ENCODE assay signal across 24 mouse cellular contexts in genomic region chr2:43790049-43790693, GRCm38 (mm10). TPM values are rescaled to one million over a fixed set of nuclear protein-coding genes. Genes with fewer than 3 reads are reported as not detected.
DNase-seq lines count a peak whose midpoint lies in the region; ATAC-seq lines count a peak whose summit lies in the region.
"Had no signal": no experiment of that assay in that cellular context is flagged by ENCODE, and none has a peak within 500 bp of the region (broad histone marks: within the 10 kb centered on the region; RNA-seq: fewer than 3 reads in every experiment).

No protein-coding gene starts in this region.

- H3K27me3 ChIP-seq in kidney, embryonic 16.5 days (ENCODE audit: insufficient read depth, low read length), result 0 out of 2 replicates have a peak, but pooled peaks cover 3% of the 10 kb centered on the region
- no peaks in the 10 kb centered on the region for H3K27me3 ChIP-seq in lung, embryonic 16.5 days (ENCODE audit: control insufficient read depth, insufficient read depth, low read depth, low read length)
- no peaks in the 10 kb centered on the region for H3K27me3 ChIP-seq in hindbrain, embryonic 16.5 days (replicated peaks; ENCODE audit: control insufficient read depth, insufficient read depth, low read length)
- H3K27me3 ChIP-seq in neural tube, embryonic 15.5 days (replicated peaks), result 0 out of 2 replicates have a peak, but pooled peaks cover 3% of the 10 kb centered on the region
- H3K27me3 ChIP-seq: embryonic facial prominence, embryonic 15.5 days; hindbrain, embryonic 13.5 days; liver, embryonic 15.5 days; megakaryocyte, embryonic 14.5 days; midbrain, embryonic 13.5 days had no signal

- H3K4me3 ChIP-seq in kidney, embryonic 16.5 days (ENCODE audit: low read length), result no peak overlapping the region
- H3K4me3 ChIP-seq in lung, embryonic 16.5 days (ENCODE audit: low read length), result no peak overlapping the region
- H3K4me3 ChIP-seq in hindbrain, embryonic 16.5 days (ENCODE audit: low read length), result no peak overlapping the region
- no peak overlapping the region for H3K4me3 ChIP-seq in neural tube, embryonic 15.5 days (replicated peaks)
- H3K4me3 ChIP-seq: embryonic facial prominence, embryonic 15.5 days; forebrain, embryonic 15.5 days; hindbrain, embryonic 13.5 days; limb, embryonic 10.5 days; liver, embryonic 15.5 days; megakaryocyte, embryonic 14.5 days; midbrain, embryonic 13.5 days had no signal

- H3K4me1 ChIP-seq in kidney, embryonic 16.5 days (ENCODE audit: insufficient read depth, low read length), result peaks cover 12% of the 10 kb centered on the region; the same call in 1 of the 2 replicates
- H3K4me1 ChIP-seq in lung, embryonic 16.5 days (replicated peaks; ENCODE audit: control insufficient read depth, insufficient read depth, low read length), result peaks cover 14% of the 10 kb centered on the region
- peaks cover 3% of the 10 kb centered on the region; the same call in 1 of the 2 replicates for H3K4me1 ChIP-seq in hindbrain, embryonic 16.5 days (ENCODE audit: control insufficient read depth, insufficient read depth, low read depth, low read length)
- peaks cover 20% of the 10 kb centered on the region for H3K4me1 ChIP-seq in neural tube, embryonic 15.5 days
- H3K4me1 ChIP-seq: embryonic facial prominence, embryonic 15.5 days had no signal

- no peaks in the 10 kb centered on the region for H3K9me3 ChIP-seq in kidney, embryonic 16.5 days (ENCODE audit: low read length)
- no peaks in the 10 kb centered on the region for H3K9me3 ChIP-seq in lung, embryonic 16.5 days (ENCODE audit: control insufficient read depth, low read length)
- no peaks in the 10 kb centered on the region for H3K9me3 ChIP-seq in hindbrain, embryonic 16.5 days (ENCODE audit: control insufficient read depth, low read length)
- no peaks in the 10 kb centered on the region for H3K9me3 ChIP-seq in neural tube, embryonic 15.5 days (replicated peaks)
- H3K9me3 ChIP-seq: embryonic facial prominence, embryonic 15.5 days; forebrain, embryonic 15.5 days; hindbrain, embryonic 13.5 days; limb, embryonic 10.5 days; liver, embryonic 15.5 days; megakaryocyte, embryonic 14.5 days; midbrain, embryonic 13.5 days had no signal

- peak; percentile 31 for DNase-seq in kidney, postnatal 10 days
- peak; percentile 66 to 87 for DNase-seq in lung, postnatal 4 days
- DNase-seq: adrenal gland, postnatal 25 days; cerebellum, adult 9-10 months; gastrocnemius, postnatal 10 days; kidney, adult 9 months; liver; right cerebral cortex, adult 18-20 months; thymus, adult 2 months; thymus, postnatal 4 days had no signal

- no peak overlapping the region for H3K9ac ChIP-seq in kidney, embryonic 16.5 days (replicated peaks; ENCODE audit: low read length)
- H3K9ac ChIP-seq in lung, embryonic 16.5 days (ENCODE audit: low read length), result no peak overlapping the region
- H3K9ac ChIP-seq in hindbrain, embryonic 16.5 days (ENCODE audit: low read depth, low read length), result no peak overlapping the region
- no peak overlapping the region for H3K9ac ChIP-seq in neural tube, embryonic 15.5 days (replicated peaks)
- H3K9ac ChIP-seq: embryonic facial prominence, embryonic 15.5 days; forebrain, embryonic 15.5 days; hindbrain, embryonic 13.5 days; liver, embryonic 15.5 days; midbrain, embryonic 13.5 days had no signal

- H3K36me3 ChIP-seq in kidney, embryonic 16.5 days (ENCODE audit: insufficient read depth, low read length), result no peaks in the 10 kb centered on the region
- no peaks in the 10 kb centered on the region for H3K36me3 ChIP-seq in lung, embryonic 16.5 days (ENCODE audit: control insufficient read depth, insufficient read depth, low read length)
- no peaks in the 10 kb centered on the region for H3K36me3 ChIP-seq in hindbrain, embryonic 16.5 days (ENCODE audit: control insufficient read depth, insufficient read depth, low read length)
- no peaks in the 10 kb centered on the region for H3K36me3 ChIP-seq in neural tube, embryonic 15.5 days
- H3K36me3 ChIP-seq: embryonic facial prominence, embryonic 15.5 days; forebrain, embryonic 15.5 days; hindbrain, embryonic 13.5 days; limb, embryonic 10.5 days; liver, embryonic 15.5 days; midbrain, embryonic 13.5 days had no signal

- 48% methylated on average over 6 of the region's 6 CpGs for WGBS in kidney, embryonic 16.5 days
- WGBS in lung, embryonic 16.5 days, result 37% methylated on average over 6 of the region's 6 CpGs
- 53% methylated on average over 6 of the region's 6 CpGs for WGBS in hindbrain, embryonic 16.5 days
- WGBS in neural tube, embryonic 15.5 days, result 39% methylated on average over 6 of the region's 6 CpGs

- H3K4me2 ChIP-seq in kidney, embryonic 16.5 days (replicated peaks; ENCODE audit: low read depth, low read length), result no peak overlapping the region
- no peak overlapping the region for H3K4me2 ChIP-seq in lung, embryonic 16.5 days (ENCODE audit: low read depth, low read length)
- no peak overlapping the region for H3K4me2 ChIP-seq in hindbrain, embryonic 16.5 days (ENCODE audit: low read length)
- H3K4me2 ChIP-seq in neural tube, embryonic 15.5 days, result no peak overlapping the region
- H3K4me2 ChIP-seq: embryonic facial prominence, embryonic 15.5 days; forebrain, embryonic 15.5 days; hindbrain, embryonic 13.5 days; liver, embryonic 15.5 days; midbrain, embryonic 13.5 days had no signal

- no peak for ATAC-seq in kidney, embryonic 16.5 days (ENCODE audit: low FRiP score, low TSS enrichment)
- ATAC-seq in common myeloid progenitor, adult 5-6 weeks (replicated peaks; ENCODE audit: low read depth, poor library complexity, severe bottlenecking), result peak; percentile 47
- ATAC-seq in lung, embryonic 16.5 days (ENCODE audit: low read depth), result peak; percentile 84
- no peak for ATAC-seq in hindbrain, embryonic 16.5 days
- no peak for ATAC-seq in neural tube, embryonic 15.5 days (ENCODE audit: low FRiP score)
- ATAC-seq: forebrain, embryonic 15.5 days; midbrain, embryonic 13.5 days had no signal

- no peak overlapping the region for H3K27ac ChIP-seq in kidney, embryonic 16.5 days (ENCODE audit: low read length)
- peak overlapping the region; percentile 52 for H3K27ac ChIP-seq in lung, embryonic 16.5 days (ENCODE audit: low read length)
- H3K27ac ChIP-seq in hindbrain, embryonic 16.5 days (ENCODE audit: low read depth, low read length), result no peak overlapping the region
- no peak overlapping the region for H3K27ac ChIP-seq in neural tube, embryonic 15.5 days (replicated peaks)
- H3K27ac ChIP-seq: embryonic facial prominence, embryonic 15.5 days; forebrain, embryonic 15.5 days; hindbrain, embryonic 13.5 days; limb, embryonic 10.5 days; liver, embryonic 15.5 days; midbrain, embryonic 13.5 days; stomach, postnatal 0 days had no signal

RNA-seq across cellular contexts. Expression of gene Arhgap15, which starts 41.5 kb away (rescaled TPM):
- 0.80 and 1.1 TPM in 2 replicates for polyA plus RNA-seq in kidney, embryonic 16.5 days (2015; fragmentation: Nextera tagmentation; extraction: Ambion mirVana)
- total RNA-seq in common myeloid progenitor, adult 5-6 weeks (2017), result 106 and 134 TPM in 2 replicates
- polyA plus RNA-seq in lung, embryonic 16.5 days (2015; fragmentation: Nextera tagmentation; extraction: Ambion mirVana), result 2.1 and 2.5 TPM in 2 replicates
- 3.0 and 3.1 TPM in 2 replicates for polyA plus RNA-seq in hindbrain, embryonic 16.5 days (2015; fragmentation: Nextera tagmentation; extraction: Ambion mirVana)
- 3.0 and 6.8 TPM in 2 replicates for polyA plus RNA-seq in neural tube, embryonic 15.5 days (2015; fragmentation: Nextera tagmentation; extraction: Ambion mirVana)
- total RNA-seq: ES-E14 had no signal

Comparison
In these comparisons a context has a peak if more than half of its experiments do, and no peak if none do; other contexts are left out.
1. ATAC-seq: peak in common myeloid progenitor, adult 5-6 weeks (single experiment) and lung, embryonic 16.5 days (single experiment); none in kidney, embryonic 16.5 days (single experiment), hindbrain, embryonic 16.5 days (single experiment) and neural tube, embryonic 15.5 days (single experiment).